Mouse (Mus musculus) embryonic facial prominence, embryonic 14.5 days (tissue): ENCODE data around the gene Cd5. TPM values are rescaled to one million over a fixed set of nuclear protein-coding genes. Genes with fewer than 3 reads are reported as not detected.
A peak's percentile ranks its signal among the peaks of the same experiment; 100 is the strongest.

ENCODE experiments used
- ATAC-seq: fragments of 200-750 bp; cut with Nextera tagmentation; 2 replicates; pipeline ENCODE4 v1.8.0; 2017; ENCODE audit warnings: low read depth, moderate number of reproducible peaks, moderate TSS enrichment
- DNase-seq: peaks from one replicate; pipeline ENCODE4 v3.0.0-alpha.2; 2015; ENCODE audit warnings: low spot score
- H3K27ac ChIP-seq: fragments of 300-500 bp; sonication (generic); replicated peaks from 2 replicates; pipeline ENCODE4 v1.5.1; 2014; ENCODE audit warnings: low read depth, mild to moderate bottlenecking, low read length, moderate library complexity
- H3K27me3 ChIP-seq: fragments of 300-500 bp; sonication (generic); replicated peaks from 2 replicates; pipeline ENCODE4 v1.6.1; 2014; ENCODE audit warnings: low read length; ENCODE audit not compliant: control insufficient read depth, insufficient read depth
- H3K36me3 ChIP-seq: fragments of 300-500 bp; sonication (generic); 2 replicates; pipeline ENCODE4 v1.6.1; 2014; ENCODE audit warnings: low read length, mixed read lengths; ENCODE audit not compliant: control insufficient read depth, insufficient read depth
- H3K4me1 ChIP-seq: fragments of 300-500 bp; sonication (generic); 2 replicates; pipeline ENCODE4 v1.6.1; 2014; ENCODE audit warnings: antibody characterized with exemption, low read length; ENCODE audit not compliant: control insufficient read depth, insufficient read depth
- H3K4me2 ChIP-seq: fragments of 300-500 bp; sonication (generic); 2 replicates; pipeline ENCODE4 v1.6.1; 2014; ENCODE audit warnings: low read depth, mild to moderate bottlenecking, low read length, moderate library complexity, mixed read lengths
- H3K4me3 ChIP-seq: fragments of 300-500 bp; sonication (generic); 2 replicates; pipeline ENCODE4 v1.5.1; 2014; ENCODE audit warnings: low read depth, mild to moderate bottlenecking, low read length
- H3K9ac ChIP-seq: fragments of 300-500 bp; sonication (generic); 2 replicates; pipeline ENCODE4 v1.6.1; 2014; ENCODE audit warnings: low read depth, mild to moderate bottlenecking, low read length, moderate library complexity, mixed read lengths
- H3K9me3 ChIP-seq: fragments of 300-500 bp; sonication (generic); 2 replicates; pipeline ENCODE4 v1.6.1; 2016; ENCODE audit warnings: low read length; ENCODE audit not compliant: control insufficient read depth
- WGBS: fragments of 180-500 bp; shearing (Covaris S2); extraction: QIAGEN DNeasy Blood & Tissue Kit; methylation state at CpG from one replicate; pipeline ENCODE4 v1.1.7; 2014; 5-methylcytosine and 5-hydroxymethylcytosine counted together
- polyA plus RNA-seq: library from polyadenylated mRNA; unstranded; fragments of >200 nt; fragmentation: Nextera tagmentation; extraction: Ambion mirVana; gene quantifications from 2 replicates; pipeline ENCODE4 v1.2.1, GENCODE M21; 2014

Cd5 gene
- 0.58 and 0.78 TPM in 2 replicates for polyA plus RNA-seq

DNA sequence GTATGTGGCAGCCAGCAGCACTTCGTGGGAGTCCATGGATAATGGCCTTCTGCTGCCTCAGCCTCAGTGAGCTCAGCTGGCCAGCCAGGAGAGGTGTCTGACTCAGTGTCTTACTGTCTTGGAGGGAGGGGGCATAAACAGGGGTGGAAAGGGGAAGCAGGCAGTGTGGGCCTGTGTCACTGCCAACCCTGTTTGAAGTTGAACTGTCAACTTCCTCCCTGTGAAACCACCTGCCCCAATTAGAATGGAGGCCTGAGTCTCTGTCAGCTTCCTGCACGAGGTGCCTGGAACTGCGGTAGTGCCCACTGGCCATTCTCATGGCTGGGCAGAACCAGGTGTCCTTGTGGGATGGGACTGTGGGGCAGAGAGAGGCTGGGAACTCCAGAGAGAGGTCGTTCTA, at the start of gene Cd5:
Cd5 (minus strand) TSS at position 192 of the 400 bp plus-strand sequence.
- DNase-seq (no peak), ATAC-seq (no peak)
- no peak within 1 kb of the TSS for H3K9ac ChIP-seq
- no peak within 1 kb of the TSS for H3K4me2 ChIP-seq
- H3K4me1 ChIP-seq, result no peaks in the 10 kb centered on the region
- WGBS, result 71% methylated on average over 4 of the region's 4 CpGs
- H3K9me3 ChIP-seq, result no peaks in the 10 kb centered on the region
- H3K27ac ChIP-seq, result no peak within 1 kb of the TSS
- H3K4me3 ChIP-seq, result no peak within 1 kb of the TSS
- no peaks in the 10 kb centered on the region for H3K36me3 ChIP-seq
- no peaks in the 10 kb centered on the region for H3K27me3 ChIP-seq

GRCm38 (mm10) chr19:10788242-10788641, 49.4 kb upstream of the Cd5 start:
- Histone ChIP-seq H3K27me3 (no peaks in the 10 kb centered on the region), H3K4me3 (no peak overlapping the region), H3K36me3 (no peaks in the 10 kb centered on the region), H3K4me1 (peaks cover 9% of the 10 kb centered on the region; the same call in 1 of the 2 replicates), H3K4me2 (no peak overlapping the region), H3K27ac (no peak overlapping the region), H3K9ac (no peak overlapping the region), H3K9me3 (no peaks in the 10 kb centered on the region)
- DNase-seq, result no peak
- no peak for ATAC-seq
- WGBS, result 48% methylated on average over 8 of the region's 9 CpGs

- DNase-seq (no peak), ATAC-seq (no peak)
- no peaks in the 10 kb centered on the region for H3K36me3 ChIP-seq
- no peak overlapping the region for H3K4me2 ChIP-seq
- no peaks in the 10 kb centered on the region for H3K27me3 ChIP-seq
- peaks cover 9% of the 10 kb centered on the region; the same call in 1 of the 2 replicates for H3K4me1 ChIP-seq
- H3K27ac ChIP-seq, result no peak overlapping the region
- WGBS, result 77% methylated on average over 4 of the region's 4 CpGs
- H3K4me3 ChIP-seq, result no peak overlapping the region
- no peak overlapping the region for H3K9ac ChIP-seq
- no peaks in the 10 kb centered on the region for H3K9me3 ChIP-seq
Observed at GRCm38 (mm10) chr19:10787406-10787805, 48.6 kb upstream of the Cd5 start.

- Histone ChIP-seq H3K4me2 (no peak overlapping the region), H3K9ac (no peak overlapping the region), H3K4me3 (no peak overlapping the region), H3K36me3 (no peaks in the 10 kb centered on the region), H3K27ac (no peak overlapping the region), H3K9me3 (no peaks in the 10 kb centered on the region), H3K4me1 (peaks cover 9% of the 10 kb centered on the region; the same call in 1 of the 2 replicates), H3K27me3 (no peaks in the 10 kb centered on the region)
- ATAC-seq (no peak), DNase-seq (no peak)
- WGBS, result 76% methylated on average over 6 of the region's 6 CpGs
Observed at GRCm38 (mm10) chr19:10786753-10787152, 48.0 kb upstream of the Cd5 start.

DNA sequence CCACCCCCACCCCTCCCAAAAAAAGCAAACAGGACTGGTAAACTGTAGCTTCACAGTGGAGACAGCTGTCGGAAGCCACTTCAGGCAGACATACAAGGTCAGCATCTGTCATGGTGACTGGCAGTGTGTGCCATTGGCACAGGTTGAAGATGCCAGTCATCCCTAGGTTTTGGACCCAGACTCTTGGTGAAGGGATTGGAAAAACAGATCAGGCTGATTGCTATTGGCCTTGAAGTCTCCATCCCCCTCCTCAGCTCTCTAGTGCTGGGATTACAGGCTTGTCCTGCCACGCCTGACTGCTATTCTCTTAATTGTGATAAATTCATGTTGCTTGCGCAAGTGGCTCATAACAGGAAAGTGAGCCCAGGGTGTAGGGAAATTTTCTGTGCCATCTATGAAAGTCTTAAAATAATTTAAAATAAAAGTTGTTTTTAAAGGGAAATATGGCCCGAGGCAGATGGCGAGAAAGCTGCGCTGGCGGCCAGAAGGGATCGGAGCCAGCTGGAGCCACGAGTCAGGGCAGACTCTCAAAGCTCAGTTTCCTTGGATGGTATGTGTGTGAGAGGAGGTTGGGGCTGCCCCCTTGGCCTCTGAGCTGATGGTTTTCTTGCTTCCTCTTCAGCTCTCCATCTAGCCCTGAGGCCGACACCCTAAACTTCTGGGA, 46.1 kb upstream of the Cd5 start:
- Histone ChIP-seq H3K9ac (no peak overlapping the region), H3K27ac (no peak overlapping the region)
- WGBS, result 57% methylated on average over 10 of the region's 10 CpGs

DNA sequence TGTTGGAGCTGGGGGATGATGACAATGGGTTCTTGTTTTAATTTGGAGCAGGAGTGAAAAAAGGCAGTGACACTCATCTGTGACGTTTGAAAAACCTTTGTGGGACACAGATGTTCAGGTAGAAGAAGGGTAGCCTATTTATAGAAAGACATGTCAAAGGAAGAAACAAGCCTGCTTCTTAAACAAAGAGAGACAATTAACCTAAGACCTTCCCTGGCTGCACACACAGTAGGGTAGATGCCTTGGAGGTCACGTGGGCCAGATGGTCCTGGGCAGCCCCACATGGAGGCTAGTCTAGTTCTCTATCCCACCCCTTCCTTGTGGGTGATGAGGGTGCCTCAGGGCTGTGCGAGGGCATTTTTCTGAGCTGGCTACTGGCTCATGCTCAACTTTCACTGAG, 45.3 kb upstream of the Cd5 start:
- no peak overlapping the region for H3K4me3 ChIP-seq
- no peaks in the 10 kb centered on the region for H3K9me3 ChIP-seq
- no peak overlapping the region for H3K9ac ChIP-seq
- WGBS, result 35% methylated on average over 3 of the region's 3 CpGs
- DNase-seq, result no peak
- H3K27ac ChIP-seq, result no peak overlapping the region
- no peaks in the 10 kb centered on the region for H3K36me3 ChIP-seq
- ATAC-seq, result no peak
- no peak overlapping the region for H3K4me2 ChIP-seq
- peaks cover 9% of the 10 kb centered on the region; the same call in 1 of the 2 replicates for H3K4me1 ChIP-seq
- no peaks in the 10 kb centered on the region for H3K27me3 ChIP-seq

More for the DNA sequence above, 46.1 kb upstream of the Cd5 start:
- no peaks in the 10 kb centered on the region for H3K36me3 ChIP-seq
- no peak overlapping the region for H3K4me3 ChIP-seq
- no peak overlapping the region for H3K4me2 ChIP-seq
- ATAC-seq (peak; percentile 27; the same call in 1 of the 2 replicates), DNase-seq (peak; percentile 27)
- H3K9me3 ChIP-seq, result no peaks in the 10 kb centered on the region
- H3K27me3 ChIP-seq, result no peaks in the 10 kb centered on the region
- peaks cover 9% of the 10 kb centered on the region; the same call in 1 of the 2 replicates for H3K4me1 ChIP-seq

DNA sequence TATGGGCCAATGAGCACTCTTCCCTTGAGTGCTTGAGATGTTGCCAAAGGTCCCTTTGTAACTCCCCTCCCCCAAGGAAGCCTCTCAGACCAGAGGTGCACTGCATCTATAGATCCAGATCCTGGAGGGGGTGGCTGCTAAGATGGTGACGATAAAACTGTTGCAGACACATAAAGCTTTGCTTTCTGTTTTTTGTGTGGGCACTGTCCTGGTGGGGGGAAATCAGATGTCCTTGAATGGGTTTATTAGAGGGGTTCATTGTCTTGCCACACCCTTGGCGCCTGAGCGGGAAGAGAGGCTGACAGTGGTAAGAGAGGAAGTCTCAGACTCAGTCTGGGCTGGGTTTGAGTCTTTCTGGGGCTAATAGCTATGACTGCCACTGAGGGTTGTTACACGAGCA, 44.4 kb upstream of the Cd5 start:
- WGBS, result 80% methylated on average over 4 of the region's 4 CpGs

DNA sequence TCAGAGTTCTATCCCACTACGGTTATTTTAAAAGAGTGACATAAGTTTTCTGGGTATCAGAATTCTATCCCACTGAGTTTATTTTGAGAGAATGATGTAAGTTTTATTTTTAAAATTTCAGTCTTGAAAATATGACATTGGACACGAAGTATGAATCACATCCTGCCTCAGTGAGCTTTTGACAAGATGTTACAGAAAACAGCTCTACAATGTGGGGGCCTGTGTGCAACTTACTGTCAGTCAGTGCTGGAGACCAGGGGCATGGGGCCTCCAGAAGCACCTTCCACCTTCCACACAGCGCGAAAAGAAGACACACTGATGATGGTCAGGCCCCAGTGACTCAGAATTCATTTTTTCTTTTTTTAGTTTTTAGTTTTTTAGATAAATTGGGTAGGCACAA, 42.8 kb upstream of the Cd5 start:
- H3K27ac ChIP-seq, result no peak overlapping the region
- no peaks in the 10 kb centered on the region for H3K36me3 ChIP-seq
- WGBS, result 77% methylated on average over 4 of the region's 4 CpGs
- H3K4me2 ChIP-seq, result no peak overlapping the region
- no peak for ATAC-seq
- no peak for DNase-seq
- H3K4me3 ChIP-seq, result no peak overlapping the region
- H3K9ac ChIP-seq, result no peak overlapping the region
- H3K27me3 ChIP-seq, result no peaks in the 10 kb centered on the region
- no peaks in the 10 kb centered on the region for H3K9me3 ChIP-seq
- H3K4me1 ChIP-seq, result peaks cover 9% of the 10 kb centered on the region; the same call in 1 of the 2 replicates

More for the DNA sequence above, 44.4 kb upstream of the Cd5 start:
- DNase-seq (no peak), ATAC-seq (no peak)
- Histone ChIP-seq H3K36me3 (no peaks in the 10 kb centered on the region), H3K9me3 (no peaks in the 10 kb centered on the region), H3K9ac (no peak overlapping the region), H3K4me1 (peaks cover 9% of the 10 kb centered on the region; the same call in 1 of the 2 replicates), H3K27me3 (no peaks in the 10 kb centered on the region), H3K27ac (no peak overlapping the region), H3K4me2 (no peak overlapping the region), H3K4me3 (no peak overlapping the region)

GRCm38 (mm10) chr19:10776906-10777305, 38.1 kb upstream of the Cd5 start:
- no peaks in the 10 kb centered on the region for H3K9me3 ChIP-seq
- no peak overlapping the region for H3K4me2 ChIP-seq
- H3K4me3 ChIP-seq, result no peak overlapping the region
- H3K9ac ChIP-seq, result no peak overlapping the region
- ATAC-seq (no peak), DNase-seq (no peak)
- no peak overlapping the region for H3K27ac ChIP-seq
- H3K4me1 ChIP-seq, result no peaks in the 10 kb centered on the region
- no peaks in the 10 kb centered on the region for H3K36me3 ChIP-seq
- H3K27me3 ChIP-seq, result no peaks in the 10 kb centered on the region
- 61% methylated on average over 4 of the region's 4 CpGs for WGBS
